In the genomic region with DNA sequence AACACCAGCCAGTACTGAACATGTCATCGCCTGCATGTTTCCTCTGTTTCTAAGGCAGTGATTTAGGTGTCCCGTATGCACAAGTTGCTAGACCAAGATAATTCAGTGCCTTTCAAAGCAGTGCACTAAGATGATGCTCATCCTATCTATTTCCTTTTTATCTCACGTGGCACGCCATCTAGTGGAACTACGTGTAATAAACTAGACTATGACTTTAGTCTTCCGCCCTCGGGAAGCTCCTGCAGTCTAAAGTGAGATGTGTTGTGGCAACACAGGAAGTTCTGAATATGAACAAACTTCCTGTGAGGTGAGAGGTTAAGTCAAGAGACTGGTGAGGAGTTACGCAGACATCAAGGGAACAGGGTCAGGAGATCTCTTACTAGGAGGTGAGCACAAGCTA, we compare ENCODE assay signal across 12 mouse cellular contexts. TPM values are rescaled to one million over a fixed set of nuclear protein-coding genes. Genes with fewer than 3 reads are reported as not detected.
DNase-seq lines count a peak whose midpoint lies in the region; ATAC-seq and TF ChIP-seq lines count a peak whose summit lies in the region.
"Had no signal": no experiment of that assay in that cellular context is flagged by ENCODE, and none has a peak within 500 bp of the region (broad histone marks: within the 10 kb centered on the region; RNA-seq: fewer than 3 reads in every experiment).

No protein-coding gene starts in this region.

- no peak overlapping the region for H3K27ac ChIP-seq in lung, postnatal 0 days (ENCODE audit: low read length)
- H3K27ac ChIP-seq in forebrain, embryonic 12.5 days: no peak overlapping the region
- H3K27ac ChIP-seq: liver, embryonic 13.5 days; stomach, embryonic 15.5 days had no signal

- DNase-seq in embryo, embryonic 10 days (ENCODE audit: low spot score): peak; percentile 60
- no peak for DNase-seq in embryo, embryonic 9.5 days (ENCODE audit: extremely low spot score)
- DNase-seq in lung, postnatal 0 days (ENCODE audit: low spot score): peak; percentile 45
- DNase-seq in lung, postnatal 14 days: no peak
- DNase-seq in embryo, embryonic 11 days: peak; percentile 37
- peak; percentile 82 for DNase-seq in thymus, postnatal 0 days (ENCODE audit: low spot score)
- no peak for DNase-seq in layer of hippocampus, postnatal 14 days (ENCODE audit: low spot score in 2 of 2)
- DNase-seq: liver, embryonic 13.5 days had no signal

- TF ChIP-seq EP300 in lung, postnatal 0 days (IDR thresholded peaks at IDR 0.05): no peak

- H3K27me3 ChIP-seq in lung, postnatal 0 days (replicated peaks; ENCODE audit: insufficient read depth, low read length): no peaks in the 10 kb centered on the region
- H3K27me3 ChIP-seq in forebrain, embryonic 12.5 days: no peaks in the 10 kb centered on the region
- H3K27me3 ChIP-seq: liver, embryonic 13.5 days; stomach, embryonic 15.5 days had no signal

- H3K4me1 ChIP-seq in lung, postnatal 0 days (ENCODE audit: insufficient read depth, low read depth, low read length): no peaks in the 10 kb centered on the region
- H3K4me1 ChIP-seq in forebrain, embryonic 12.5 days: no peaks in the 10 kb centered on the region
- H3K4me1 ChIP-seq: liver, embryonic 13.5 days; stomach, embryonic 15.5 days had no signal

- 33% methylated on average over 8 of the region's 8 CpGs for WGBS in lung, postnatal 0 days
- 44% methylated on average over 8 of the region's 8 CpGs for WGBS in forebrain, embryonic 12.5 days

- peak; percentile 62 for TF ChIP-seq CTCF in lung, postnatal 0 days (IDR thresholded peaks at IDR 0.05)

- no peak overlapping the region for H3K4me2 ChIP-seq in lung, postnatal 0 days (replicated peaks; ENCODE audit: low read depth, low read length)
- H3K4me2 ChIP-seq in forebrain, embryonic 12.5 days: no peak overlapping the region
- H3K4me2 ChIP-seq: liver, embryonic 13.5 days; stomach, embryonic 15.5 days had no signal

- ATAC-seq in lung, postnatal 0 days: peak; percentile 25; the same call in 1 of the 2 replicates
- ATAC-seq in forebrain, embryonic 12.5 days (ENCODE audit: low FRiP score): no peak

- no peak overlapping the region for H3K9ac ChIP-seq in lung, postnatal 0 days (replicated peaks; ENCODE audit: low read depth)
- H3K9ac ChIP-seq in forebrain, embryonic 12.5 days: no peak overlapping the region
- H3K9ac ChIP-seq: liver, embryonic 13.5 days; stomach, embryonic 15.5 days had no signal

- H3K36me3 ChIP-seq in lung, postnatal 0 days (ENCODE audit: insufficient read depth, low read length): peaks cover 7% of the 10 kb centered on the region; the same call in 1 of the 2 replicates
- no peaks in the 10 kb centered on the region for H3K36me3 ChIP-seq in forebrain, embryonic 12.5 days (replicated peaks)
- H3K36me3 ChIP-seq: G1E; stomach, embryonic 15.5 days had no signal

- H3K4me3 ChIP-seq in lung, postnatal 0 days (ENCODE audit: low read depth, low read length): no peak overlapping the region
- no peak overlapping the region for H3K4me3 ChIP-seq in forebrain, embryonic 12.5 days (replicated peaks)
- H3K4me3 ChIP-seq: erythroblast, embryonic 14.5 days; liver, embryonic 13.5 days; stomach, embryonic 15.5 days had no signal

- H3K9me3 ChIP-seq in lung, postnatal 0 days (ENCODE audit: low read length): no peaks in the 10 kb centered on the region
- H3K9me3 ChIP-seq in forebrain, embryonic 12.5 days: no peaks in the 10 kb centered on the region
- H3K9me3 ChIP-seq: G1E; liver, embryonic 13.5 days; stomach, embryonic 15.5 days had no signal

RNA-seq across cellular contexts. Expression of gene Abhd10, which starts 43.9 kb away (rescaled TPM):
- polyA plus RNA-seq in lung, postnatal 0 days (2015; fragmentation: Nextera tagmentation; extraction: Ambion mirVana): 21.3 and 21.7 TPM in 2 replicates
- 34.3 and 39.5 TPM in 2 replicates for polyA plus RNA-seq in thymus, postnatal 0 days (2015; fragmentation: Nextera tagmentation; extraction: Ambion mirVana)
- 10 to 100 TPM; 20.0 TPM for total RNA-seq in layer of hippocampus, postnatal 14 days (2021)
- polyA plus RNA-seq in forebrain, embryonic 12.5 days (2016; fragmentation: Nextera tagmentation; extraction: Ambion mirVana): 41.9 and 44.9 TPM in 2 replicates

Comparison
In these comparisons a context has a peak if more than half of its experiments do, and no peak if none do; other contexts are left out.
1. DNase-seq: peak in embryo, embryonic 10 days (single experiment), lung, postnatal 0 days (single experiment), embryo, embryonic 11 days (single experiment) and thymus, postnatal 0 days (single experiment); none in embryo, embryonic 9.5 days (single experiment), lung, postnatal 14 days (single experiment) and layer of hippocampus, postnatal 14 days (0 of 2).